Mouse (Mus musculus) T-helper 17 cell (primary cell): ENCODE data around the gene Fam129c.

Experiments used
- in situ Hi-C, 2 experiments: fragments of 300-600 bp; cut with MboI, MseI; formaldehyde crosslinking; loops; 1 replicate in 1 of 2; 2 replicates in 1 of 2; pipeline ENCODE4 v1.15.1; 2025; ENCODE audit warnings: high pct_unique_total_duplicates in 2 of 2

Gene Fam129c

DNA sequence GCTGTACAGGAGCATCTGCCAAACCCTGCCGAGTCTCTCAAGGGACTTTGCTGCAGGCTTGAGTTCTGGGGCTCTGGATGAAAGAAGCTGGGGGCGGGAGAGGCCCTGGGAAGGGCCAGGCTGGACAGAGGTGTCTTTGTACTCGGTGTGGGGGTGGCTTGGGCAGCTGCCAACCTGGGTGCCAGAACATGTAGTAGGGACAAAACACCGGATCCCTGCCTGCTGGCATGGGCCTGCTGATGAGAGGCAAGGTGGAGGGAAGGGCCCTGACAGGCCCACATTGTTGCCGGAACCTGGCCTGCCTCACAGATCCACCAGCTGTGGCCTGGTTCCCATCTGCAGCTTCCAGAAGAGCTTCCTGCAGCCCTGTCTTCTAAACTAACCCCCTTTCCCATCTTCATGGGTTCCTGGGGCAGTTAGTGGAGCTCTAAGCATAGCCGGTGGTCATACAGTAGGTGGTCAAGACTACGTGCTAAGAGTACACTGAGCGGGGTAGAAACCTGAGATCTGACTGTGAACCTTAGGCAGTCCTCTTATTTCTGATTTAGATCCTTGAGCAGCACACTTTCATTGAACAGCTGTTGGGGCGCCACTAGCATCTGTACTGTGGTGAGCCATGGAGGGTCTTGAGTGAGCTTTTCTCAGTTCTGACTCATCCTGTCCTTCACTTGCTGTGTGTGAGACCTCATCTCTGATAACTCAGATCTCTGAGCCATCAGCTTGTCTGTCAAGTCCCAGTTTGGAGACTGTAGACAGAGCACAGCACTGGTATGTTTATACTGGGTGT, 24.4 kb upstream of the Fam129c start:
- in situ Hi-C loops = no loop called here

- in situ Hi-C loops = no loop called here
Observed at GRCm38 (mm10) chr8:71574426-71574825, 23.0 kb upstream of the Fam129c start.

GRCm38 (mm10) chr8:71575020-71575419, 22.4 kb upstream of the Fam129c start:
- in situ Hi-C loops = no loop called here

GRCm38 (mm10) chr8:71577856-71578387, 19.5 kb upstream of the Fam129c start:
- in situ Hi-C loops = no loop called here

DNA sequence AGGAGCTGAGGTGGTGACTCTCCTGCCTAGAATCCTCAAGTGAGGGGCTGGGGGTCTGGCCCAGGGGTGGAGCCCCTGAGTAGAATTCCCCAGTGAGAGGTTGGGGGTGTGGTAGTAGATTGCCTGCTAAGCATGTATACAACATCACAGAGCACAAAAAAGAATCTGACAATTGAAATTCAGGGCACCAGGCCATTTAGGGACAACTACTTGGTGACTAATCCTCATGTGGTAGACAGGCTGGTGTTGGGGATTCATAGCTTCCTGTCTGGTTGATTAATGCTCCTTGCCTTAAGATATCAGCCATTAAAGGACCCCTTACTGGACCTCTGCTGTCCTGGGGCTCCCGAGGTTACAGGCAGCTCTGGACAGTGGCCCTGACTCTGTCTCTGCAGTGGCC, 18.4 kb upstream of the Fam129c start:
- in situ Hi-C loops = no loop called here

DNA sequence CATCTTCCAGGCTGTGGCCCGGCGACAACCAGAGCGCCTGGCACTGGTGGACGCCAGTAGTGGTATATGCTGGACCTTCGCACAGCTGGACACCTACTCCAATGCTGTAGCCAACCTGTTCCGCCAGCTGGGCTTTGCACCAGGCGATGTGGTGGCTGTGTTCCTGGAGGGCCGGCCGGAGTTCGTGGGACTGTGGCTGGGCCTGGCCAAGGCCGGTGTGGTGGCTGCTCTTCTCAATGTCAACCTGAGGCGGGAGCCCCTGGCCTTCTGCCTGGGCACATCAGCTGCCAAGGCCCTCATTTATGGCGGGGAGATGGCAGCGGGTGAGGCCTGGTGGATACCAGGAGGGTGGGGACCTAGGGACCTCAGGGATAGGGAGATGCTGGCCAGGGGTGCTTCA, 18.0 kb upstream of the Fam129c start:
- in situ Hi-C loops = no loop called here

DNA sequence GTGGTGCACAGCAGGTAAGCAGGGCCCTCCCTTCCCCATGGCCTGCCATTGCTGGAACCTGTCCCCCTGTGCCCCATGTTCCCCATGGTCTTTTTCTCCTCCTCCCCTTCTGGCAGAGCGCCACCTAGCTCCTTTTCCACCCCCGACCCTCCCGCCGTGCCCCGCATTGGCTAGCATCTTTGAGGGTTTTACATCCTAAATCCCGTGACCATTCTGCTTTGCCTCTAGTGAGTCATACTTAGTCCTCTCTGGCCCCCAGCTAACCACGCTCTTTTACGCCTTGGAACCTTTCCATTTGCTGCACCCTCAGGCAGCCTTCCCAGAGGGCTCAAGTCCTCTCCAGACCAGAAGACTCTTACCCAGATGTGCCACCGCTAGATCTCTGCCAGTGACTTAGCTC, 17.2 kb upstream of the Fam129c start:
- in situ Hi-C loops = loop anchor here in 1 of 2 experiments (10.0 kb wide), 2 partner anchors 1135 to 1345 kb away; partner anchors contain the start of genes Armc6 and Sugp2

GRCm38 (mm10) chr8:71586891-71587290, 10.6 kb upstream of the Fam129c start:
- in situ Hi-C loops = loop anchor here in 1 of 2 experiments (10.0 kb wide), 2 partner anchors 1128 to 1352 kb away; partner anchors contain the start of genes Armc6 and Sugp2

DNA sequence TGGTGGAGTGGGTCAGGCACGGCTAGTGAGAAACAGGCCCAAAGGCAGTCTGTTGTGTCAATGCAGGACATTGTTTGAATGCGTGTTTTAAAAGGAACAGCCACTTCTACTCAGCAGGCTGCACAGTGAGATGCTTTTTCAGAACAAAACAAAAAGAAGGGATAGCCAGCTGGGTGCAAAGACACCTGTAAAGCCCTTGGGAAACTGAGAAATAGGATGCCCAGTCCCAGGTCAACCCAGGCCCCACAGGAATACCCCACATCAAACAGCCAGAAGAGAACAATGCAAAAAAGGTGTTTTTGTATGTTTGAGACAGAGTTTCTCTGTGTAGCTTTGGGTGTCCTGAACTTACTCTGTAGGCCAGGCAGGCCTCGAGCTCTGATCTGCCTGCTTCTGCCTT, 8.7 kb upstream of the Fam129c start:
- in situ Hi-C loops = loop anchor here in 1 of 2 experiments (10.0 kb wide), 2 partner anchors 1126 to 1354 kb away; partner anchors contain the start of genes Armc6 and Sugp2

DNA sequence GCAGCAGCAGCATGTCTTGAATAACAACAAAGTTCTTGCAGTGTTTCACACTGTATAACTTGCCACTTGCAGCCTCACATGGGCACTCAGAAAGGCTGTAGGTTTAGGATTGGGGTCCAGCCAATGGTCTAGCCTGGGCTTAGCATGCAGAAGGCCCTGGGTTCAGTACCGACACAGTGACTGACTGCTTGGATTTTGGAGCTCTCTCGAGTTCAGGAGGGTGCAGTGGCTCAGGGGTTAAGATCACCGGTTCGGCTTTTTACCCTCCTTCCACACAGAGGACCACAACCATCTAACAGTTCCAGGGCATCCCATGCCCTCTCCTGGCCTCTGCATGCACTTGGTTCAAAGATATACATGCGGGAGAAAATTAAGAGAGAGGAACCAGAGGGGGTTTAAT, 6.4 kb upstream of the Fam129c start:
- in situ Hi-C loops = no loop called here

DNA sequence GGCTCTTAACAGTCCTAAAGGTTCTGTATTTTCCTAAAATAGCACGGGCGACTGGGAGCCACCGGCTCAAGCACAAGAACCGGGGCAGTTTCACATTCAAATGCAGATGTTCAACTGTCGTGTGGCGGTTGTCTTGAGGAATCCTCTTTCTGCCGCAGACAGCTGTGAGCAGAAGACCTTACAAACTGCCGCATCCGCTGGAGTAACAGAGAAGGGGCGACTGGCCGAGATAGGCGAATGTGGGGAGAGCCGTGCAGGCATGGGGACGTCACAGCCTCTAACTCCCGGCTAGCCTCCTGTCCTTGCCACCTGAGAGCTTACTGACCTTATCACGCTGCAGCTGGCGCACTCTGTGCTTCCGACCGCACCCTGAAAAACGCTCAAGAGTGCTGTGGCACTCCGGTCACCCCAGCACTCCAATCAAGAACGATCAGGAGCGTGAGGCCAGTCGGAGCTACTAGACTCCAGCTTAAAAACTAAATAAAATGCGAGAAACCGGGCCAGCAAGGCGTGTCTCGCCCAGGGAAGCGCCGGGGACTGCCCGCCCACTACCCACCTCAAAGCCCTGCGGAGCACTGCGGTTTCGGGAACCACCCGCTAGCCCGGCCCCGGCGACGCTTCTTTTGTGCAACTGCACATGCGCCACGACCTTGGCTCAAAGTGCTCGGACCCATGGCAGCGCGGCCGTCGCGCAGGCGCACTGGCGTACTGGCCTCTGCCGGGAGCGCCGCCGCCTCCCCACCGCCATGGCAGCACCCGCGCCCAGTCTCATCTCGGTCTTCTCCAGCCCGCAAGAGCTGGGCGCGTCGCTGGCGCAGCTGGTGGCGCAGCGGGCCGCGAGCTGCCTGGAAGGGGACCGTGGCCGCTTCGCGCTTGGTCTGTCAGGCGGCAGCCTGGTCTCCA, 5.7 kb upstream of the Fam129c start, which contains the start of gene Pgls:
TSS of gene Pgls (plus strand) at position 706 of the 903 bp plus-strand sequence.
- in situ Hi-C loops = no loop called here

GRCm38 (mm10) chr8:71592374-71593170, 4.9 kb upstream of the Fam129c start:
- in situ Hi-C loops = no loop called here

GRCm38 (mm10) chr8:71593556-71594323, 3.7 kb upstream of the Fam129c start:
- in situ Hi-C loops = no loop called here

DNA sequence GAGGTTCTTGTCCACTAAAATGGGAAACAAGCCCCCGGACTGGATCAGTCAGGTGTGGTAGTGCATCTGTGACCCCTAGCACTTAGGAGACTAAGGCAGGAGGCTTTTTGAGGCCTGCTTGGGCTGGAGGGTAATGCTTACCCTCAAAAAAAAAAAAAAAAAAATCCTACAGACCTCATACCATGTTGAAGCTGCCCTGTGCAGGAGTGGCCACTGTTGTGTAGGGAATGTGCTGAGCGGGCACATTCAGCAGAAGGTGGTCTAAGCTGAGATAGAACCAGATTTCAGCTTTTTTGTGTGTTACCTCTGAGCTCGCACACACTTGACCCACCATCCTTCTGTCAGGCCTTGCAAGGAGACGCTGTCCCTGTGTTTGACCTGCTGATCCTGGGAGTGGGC, 3.1 kb upstream of the Fam129c start:
- in situ Hi-C loops = no loop called here

- in situ Hi-C loops = loop anchor here in 1 of 2 experiments (5.0 kb wide), 1 partner anchor 34 kb away; no protein-coding TSS in a partner anchor
Observed at GRCm38 (mm10) chr8:71595862-71596261, 1.6 kb upstream of the Fam129c start.

- in situ Hi-C loops = loop anchor here in 1 of 2 experiments (5.0 kb wide), 1 partner anchor 34 kb away; no protein-coding TSS in a partner anchor
Observed at GRCm38 (mm10) chr8:71596384-71596783, 1.1 kb upstream of the Fam129c start.

- in situ Hi-C loops = loop anchor here in 1 of 2 experiments (5.0 kb wide), 1 partner anchor 34 kb away; no protein-coding TSS in a partner anchor
Observed at GRCm38 (mm10) chr8:71596798-71597197, 650 bp upstream of the Fam129c start.

DNA sequence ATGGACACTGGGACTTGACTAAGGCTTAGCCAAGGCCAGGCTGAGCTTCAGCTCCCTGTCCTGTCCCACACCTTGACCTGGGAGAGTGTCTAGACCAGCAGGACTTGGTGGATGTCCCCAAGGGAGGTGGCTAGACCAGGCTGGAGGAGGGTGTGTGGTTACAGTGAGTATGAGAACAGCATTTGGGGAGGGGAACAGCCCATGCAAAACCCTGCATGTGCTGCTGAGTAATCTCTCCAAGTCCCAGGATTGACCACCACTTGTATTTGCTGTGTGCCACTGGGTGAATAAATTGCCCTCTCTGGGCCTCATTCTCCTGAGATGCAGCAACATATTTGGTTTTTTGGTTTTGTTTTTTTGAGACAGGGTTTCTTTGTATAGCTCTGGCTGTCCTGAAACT, 927 bp downstream of the Fam129c start:
- in situ Hi-C loops = loop anchor here in 1 of 2 experiments (5.0 kb wide), 1 partner anchor 36 kb away; no protein-coding TSS in a partner anchor

GRCm38 (mm10) chr8:71598841-71599240, 1.4 kb downstream of the Fam129c start:
- in situ Hi-C loops = loop anchor here in 1 of 2 experiments (5.0 kb wide), 1 partner anchor 37 kb away; no protein-coding TSS in a partner anchor
